Mouse (Mus musculus): ENCODE measurements around the gene Mrps27.

Mrps27 gene

GRCm38 (mm10) chr13:99391417-99391816 lies 46.8 kb downstream of the Mrps27 start:
- DNase-seq: peak; percentile 67 to 75

GRCm38 (mm10) chr13:99393128-99393527 lies 48.5 kb downstream of the Mrps27 start:
- no peak for DNase-seq

GRCm38 (mm10) chr13:99394694-99395093 lies 50.1 kb downstream of the Mrps27 start:
- DNase-seq: peak in 1 of 2 experiments; percentile 41

GRCm38 (mm10) chr13:99395531-99395930 lies 50.9 kb downstream of the Mrps27 start:
- peak; percentile 52 to 56 for DNase-seq

- peak; percentile 94 to 96 for DNase-seq
These were observed 52.6 kb downstream of the Mrps27 start for GRCm38 (mm10) chr13:99397228-99397627.

- DNase-seq: peak; percentile 85
These were observed 53.6 kb downstream of the Mrps27 start for GRCm38 (mm10) chr13:99398149-99398701.

GRCm38 (mm10) chr13:99399373-99399772 lies 54.8 kb downstream of the Mrps27 start:
- no peak for DNase-seq

GRCm38 (mm10) chr13:99409216-99409615 lies 64.6 kb downstream of the Mrps27 start:
- DNase-seq: no peak

GRCm38 (mm10) chr13:99410611-99411515 lies 66.3 kb downstream of the Mrps27 start:
- no peak for DNase-seq

GRCm38 (mm10) chr13:99411761-99412160 lies 67.2 kb downstream of the Mrps27 start:
- peak; percentile 70 to 76 for DNase-seq

- DNase-seq: peak; percentile 75 to 76
These were observed 68.0 kb downstream of the Mrps27 start for GRCm38 (mm10) chr13:99412477-99413080.

GRCm38 (mm10) chr13:99413481-99414351 lies 69.1 kb downstream of the Mrps27 start:
- peak; percentile 39 to 43 for DNase-seq

- DNase-seq: no peak
These were observed 69.8 kb downstream of the Mrps27 start for GRCm38 (mm10) chr13:99414352-99414742.

GRCm38 (mm10) chr13:99416601-99417000 lies 72.0 kb downstream of the Mrps27 start:
- no peak for DNase-seq

GRCm38 (mm10) chr13:99423581-99423980 lies 79.0 kb downstream of the Mrps27 start:
- no peak for DNase-seq

GRCm38 (mm10) chr13:99433068-99434008 lies 88.8 kb downstream of the Mrps27 start:
- DNase-seq: no peak

GRCm38 (mm10) chr13:99434494-99434893 lies 89.9 kb downstream of the Mrps27 start:
- peak; percentile 77 to 81 for DNase-seq

GRCm38 (mm10) chr13:99437051-99437450 lies 92.5 kb downstream of the Mrps27 start:
- DNase-seq: no peak

- no peak for DNase-seq
These were observed 94.8 kb downstream of the Mrps27 start for GRCm38 (mm10) chr13:99439357-99439756.

GRCm38 (mm10) chr13:99440228-99440627 lies 95.6 kb downstream of the Mrps27 start:
- no peak for DNase-seq

GRCm38 (mm10) chr13:99441700-99442433 lies 97.3 kb downstream of the Mrps27 start:
- no peak for DNase-seq
